Mouse (Mus musculus): ENCODE data around the gene a. TPM values are rescaled to one million over a fixed set of nuclear protein-coding genes. Genes with fewer than 3 reads are reported as not detected.

a gene
- polyA plus RNA-seq, 1 experiment: not detected

- Histone ChIP-seq H3K4me3 (ENCODE audit: insufficient read depth, poor library complexity, severe bottlenecking) (no peak overlapping the region), H3K79me2 (ENCODE audit: control insufficient read depth, insufficient read depth) (no peaks in the 10 kb centered on the region), H3K79me3 (ENCODE audit: low read depth) (no peaks in the 10 kb centered on the region), H3ac (ENCODE audit: control insufficient read depth, insufficient read length, low read depth) (no peak overlapping the region), H3K27me3 (ENCODE audit: control insufficient read depth, insufficient read depth, insufficient read length) (no peaks in the 10 kb centered on the region), H3K36me3 (ENCODE audit: control insufficient read depth, insufficient read depth) (no peaks in the 10 kb centered on the region)
- TF ChIP-seq FOSL1 (IDR thresholded peaks at IDR 0.05; ENCODE audit: insufficient read depth, low read length, poor library complexity, severe bottlenecking) (no peak), CEBPB (IDR thresholded peaks at IDR 0.05; ENCODE audit: low read depth) (no peak), MAX (IDR thresholded peaks at IDR 0.05) (no peak)
Measured at GRCm38 (mm10) chr2:154749046-154750036, 41.9 kb upstream of the a start.

GRCm38 (mm10) chr2:154751924-154752323 is 39.3 kb upstream of the a start:
- Histone ChIP-seq H3K79me2 (ENCODE audit: control insufficient read depth, insufficient read depth) (no peaks in the 10 kb centered on the region), H3ac (ENCODE audit: control insufficient read depth, insufficient read length, low read depth) (no peak overlapping the region), H3K36me3 (ENCODE audit: control insufficient read depth, insufficient read depth) (no peaks in the 10 kb centered on the region), H3K4me3 (ENCODE audit: insufficient read depth, poor library complexity, severe bottlenecking) (no peak overlapping the region), H3K27me3 (ENCODE audit: control insufficient read depth, insufficient read depth, insufficient read length) (no peaks in the 10 kb centered on the region), H3K79me3 (ENCODE audit: low read depth) (no peaks in the 10 kb centered on the region)
- TF ChIP-seq CTCF (IDR thresholded peaks at IDR 0.05; ENCODE audit: control insufficient read depth, insufficient read depth, insufficient read length) (no peak), FOSL1 (IDR thresholded peaks at IDR 0.05; ENCODE audit: insufficient read depth, low read length, poor library complexity, severe bottlenecking) (no peak), MAX (IDR thresholded peaks at IDR 0.05) (no peak), MYOG (IDR thresholded peaks at IDR 0.05; ENCODE audit: control insufficient read depth, extremely low read depth, insufficient read length) (no peak), CEBPB (IDR thresholded peaks at IDR 0.05; ENCODE audit: low read depth) (no peak), MYOD1 (IDR thresholded peaks at IDR 0.05; ENCODE audit: control insufficient read depth, insufficient read length, low read depth) (no peak), USF1 (IDR thresholded peaks at IDR 0.05; ENCODE audit: low read depth) (no peak)

DNA sequence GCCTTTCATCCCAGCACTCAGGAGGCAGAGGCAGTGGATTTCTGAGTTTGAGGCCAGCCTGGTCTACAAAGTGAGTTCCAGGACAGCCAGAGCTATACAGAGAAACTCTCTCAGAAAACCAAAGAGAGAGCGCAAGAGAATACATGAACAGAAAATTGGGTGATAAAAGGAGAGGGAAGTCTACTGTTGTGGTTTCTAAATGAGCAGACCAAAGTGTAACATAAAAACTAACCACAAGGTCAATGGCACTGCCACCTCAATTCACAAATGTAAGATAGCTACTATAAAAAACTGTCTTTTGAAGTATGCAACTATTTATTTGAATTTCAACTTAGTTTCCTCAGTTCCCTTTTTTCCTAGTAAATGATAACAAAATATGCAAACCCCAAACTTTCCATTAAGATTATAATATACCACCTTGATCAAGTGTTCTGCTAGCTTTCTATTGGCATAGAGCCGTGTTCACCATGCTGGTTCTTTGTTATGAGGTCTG is 37.1 kb upstream of the a start:
- Histone ChIP-seq H3K4me3 (ENCODE audit: insufficient read depth, poor library complexity, severe bottlenecking) (no peak overlapping the region), H3K36me3 (ENCODE audit: control insufficient read depth, insufficient read depth) (no peaks in the 10 kb centered on the region), H3K27me3 (ENCODE audit: control insufficient read depth, insufficient read depth, insufficient read length) (no peaks in the 10 kb centered on the region), H3ac (ENCODE audit: control insufficient read depth, insufficient read length, low read depth) (no peak overlapping the region), H3K79me3 (ENCODE audit: low read depth) (no peaks in the 10 kb centered on the region), H3K79me2 (ENCODE audit: control insufficient read depth, insufficient read depth) (no peaks in the 10 kb centered on the region)
- TF ChIP-seq MYOG (IDR thresholded peaks at IDR 0.05; ENCODE audit: control insufficient read depth, extremely low read depth, insufficient read length): no peak

DNA sequence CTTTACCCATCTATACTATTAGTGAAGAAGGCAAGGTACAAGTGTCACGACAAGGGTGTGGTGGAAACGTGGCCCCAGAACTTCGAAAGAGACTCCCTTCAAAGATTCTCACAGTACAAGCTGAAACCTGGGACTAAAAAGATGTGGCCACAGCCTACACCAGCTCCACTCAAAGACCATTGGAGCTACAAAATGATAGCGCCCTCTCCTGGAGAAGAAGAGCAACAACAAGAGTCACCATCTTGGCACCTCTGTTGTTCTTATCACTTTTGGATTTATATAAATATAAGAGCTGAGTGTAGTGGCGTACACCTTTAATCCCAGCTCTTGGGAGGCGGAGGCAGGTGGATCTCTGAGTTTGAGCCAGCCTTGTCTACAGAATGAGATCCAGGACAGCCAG is 35.4 kb upstream of the a start:
- H3K4me3 ChIP-seq (ENCODE audit: insufficient read depth, poor library complexity, severe bottlenecking): no peak overlapping the region
- no peak overlapping the region for H3ac ChIP-seq (ENCODE audit: control insufficient read depth, insufficient read length, low read depth)
- no peaks in the 10 kb centered on the region for H3K36me3 ChIP-seq (ENCODE audit: control insufficient read depth, insufficient read depth)
- no peaks in the 10 kb centered on the region for H3K79me2 ChIP-seq (ENCODE audit: control insufficient read depth, insufficient read depth)
- TF ChIP-seq FOSL1 (IDR thresholded peaks at IDR 0.05; ENCODE audit: insufficient read depth, low read length, poor library complexity, severe bottlenecking): no peak
- no peak for TF ChIP-seq MAX (IDR thresholded peaks at IDR 0.05)
- TF ChIP-seq MYOG (IDR thresholded peaks at IDR 0.05; ENCODE audit: control insufficient read depth, extremely low read depth, insufficient read length): no peak
- TF ChIP-seq MYOD1 (IDR thresholded peaks at IDR 0.05; ENCODE audit: control insufficient read depth, insufficient read length, low read depth): no peak
- TF ChIP-seq CTCF (IDR thresholded peaks at IDR 0.05; ENCODE audit: control insufficient read depth, insufficient read depth, insufficient read length): no peak
- TF ChIP-seq CEBPB (IDR thresholded peaks at IDR 0.05; ENCODE audit: low read depth): no peak
- TF ChIP-seq USF1 (IDR thresholded peaks at IDR 0.05; ENCODE audit: low read depth): no peak
- no peaks in the 10 kb centered on the region for H3K27me3 ChIP-seq (ENCODE audit: control insufficient read depth, insufficient read depth, insufficient read length)
- no peaks in the 10 kb centered on the region for H3K79me3 ChIP-seq (ENCODE audit: low read depth)

- Histone ChIP-seq H3K79me3 (ENCODE audit: low read depth) (no peaks in the 10 kb centered on the region), H3ac (ENCODE audit: control insufficient read depth, insufficient read length, low read depth) (no peak overlapping the region), H3K79me2 (ENCODE audit: control insufficient read depth, insufficient read depth) (no peaks in the 10 kb centered on the region), H3K4me3 (ENCODE audit: insufficient read depth, poor library complexity, severe bottlenecking) (no peak overlapping the region), H3K36me3 (ENCODE audit: control insufficient read depth, insufficient read depth) (no peaks in the 10 kb centered on the region), H3K27me3 (ENCODE audit: control insufficient read depth, insufficient read depth, insufficient read length) (no peaks in the 10 kb centered on the region)
- no peak for TF ChIP-seq CEBPB (IDR thresholded peaks at IDR 0.05; ENCODE audit: low read depth)
- TF ChIP-seq FOSL1 (IDR thresholded peaks at IDR 0.05; ENCODE audit: insufficient read depth, low read length, poor library complexity, severe bottlenecking): no peak
- no peak for TF ChIP-seq MYOD1 (IDR thresholded peaks at IDR 0.05; ENCODE audit: control insufficient read depth, insufficient read length, low read depth)
- TF ChIP-seq MYOG (IDR thresholded peaks at IDR 0.05; ENCODE audit: control insufficient read depth, extremely low read depth, insufficient read length): no peak
Measured at GRCm38 (mm10) chr2:154757691-154758090, 33.5 kb upstream of the a start.

- Histone ChIP-seq H3K79me2 (ENCODE audit: control insufficient read depth, insufficient read depth) (no peaks in the 10 kb centered on the region), H3K4me3 (ENCODE audit: insufficient read depth, poor library complexity, severe bottlenecking) (no peak overlapping the region), H3K27me3 (ENCODE audit: control insufficient read depth, insufficient read depth, insufficient read length) (no peaks in the 10 kb centered on the region), H3K36me3 (ENCODE audit: control insufficient read depth, insufficient read depth) (no peaks in the 10 kb centered on the region), H3K79me3 (ENCODE audit: low read depth) (no peaks in the 10 kb centered on the region), H3ac (ENCODE audit: control insufficient read depth, insufficient read length, low read depth) (no peak overlapping the region)
- no peak for TF ChIP-seq CTCF (IDR thresholded peaks at IDR 0.05; ENCODE audit: control insufficient read depth, insufficient read depth, insufficient read length)
- no peak for TF ChIP-seq USF1 (IDR thresholded peaks at IDR 0.05; ENCODE audit: low read depth)
- TF ChIP-seq MYOD1 (IDR thresholded peaks at IDR 0.05; ENCODE audit: control insufficient read depth, insufficient read length, low read depth): no peak
- no peak for TF ChIP-seq FOSL1 (IDR thresholded peaks at IDR 0.05; ENCODE audit: insufficient read depth, low read length, poor library complexity, severe bottlenecking)
- TF ChIP-seq CEBPB (IDR thresholded peaks at IDR 0.05; ENCODE audit: low read depth): no peak
- TF ChIP-seq MYOG (IDR thresholded peaks at IDR 0.05; ENCODE audit: control insufficient read depth, extremely low read depth, insufficient read length): no peak
- no peak for TF ChIP-seq MAX (IDR thresholded peaks at IDR 0.05)
Measured at GRCm38 (mm10) chr2:154758454-154758853, 32.7 kb upstream of the a start.
